Mouse (Mus musculus): ENCODE measurements at regions not wholly inside any gene's neighbourhood (a gene's known extent, or its start where the extent isn't known, plus 50 kb on each side); places are given as distances from the start of the nearest gene placed in this dataset.

DNA sequence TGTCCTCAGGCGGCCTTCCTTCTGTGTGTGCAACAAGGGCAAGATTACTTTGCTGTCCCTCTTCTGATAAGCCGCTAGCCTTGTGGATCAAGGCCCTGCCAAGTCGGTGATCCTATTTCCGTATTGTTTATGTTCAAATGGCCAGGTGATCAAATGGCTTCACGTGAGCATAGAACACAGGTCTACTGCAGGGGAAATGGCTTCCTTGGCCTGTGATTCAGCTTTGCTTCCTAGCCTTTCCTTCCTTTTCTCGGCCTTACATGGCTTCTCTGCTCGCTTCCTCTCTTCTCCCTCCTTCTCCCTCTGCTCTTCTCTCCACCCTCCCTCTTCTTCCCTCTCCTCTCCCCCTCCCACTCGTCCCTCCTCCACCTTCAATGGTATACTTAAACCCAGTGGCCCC is 77.4 kb upstream of the Atxn1 start:
- TF ChIP-seq CTCF (IDR thresholded peaks at IDR 0.05; ENCODE audit: insufficient read depth, low read depth, low read length) (no peak), POLR2A (IDR thresholded peaks at IDR 0.05; ENCODE audit: insufficient read depth, low read depth, low read length) (no peak)
